Mouse (Mus musculus): Measurements from ENCODE around the gene Etfrf1. TPM values are rescaled to one million over a fixed set of nuclear protein-coding genes. Genes with fewer than 3 reads are reported as not detected.

The Etfrf1 gene
- total RNA-seq, 2 experiments from 2014 or later: 18.4 to 19.7 TPM

GRCm38 (mm10) chr6:145215826-145216225, 4.9 kb downstream of the Etfrf1 start:
- ATAC-seq (replicated peaks; ENCODE audit: poor library complexity, severe bottlenecking): no peak

GRCm38 (mm10) chr6:145224246-145224645, 13.3 kb downstream of the Etfrf1 start:
- ATAC-seq (replicated peaks; ENCODE audit: poor library complexity, severe bottlenecking): no peak

- no peak for ATAC-seq (replicated peaks; ENCODE audit: poor library complexity, severe bottlenecking)
Observed at GRCm38 (mm10) chr6:145226296-145226695, 15.4 kb downstream of the Etfrf1 start.

- no peak for ATAC-seq (replicated peaks; ENCODE audit: poor library complexity, severe bottlenecking)
Observed at GRCm38 (mm10) chr6:145234391-145234790, 23.5 kb downstream of the Etfrf1 start.

- ATAC-seq (replicated peaks; ENCODE audit: poor library complexity, severe bottlenecking): no peak
Observed at GRCm38 (mm10) chr6:145235367-145235766, 24.4 kb downstream of the Etfrf1 start.

- ATAC-seq (replicated peaks; ENCODE audit: poor library complexity, severe bottlenecking): no peak
Observed at GRCm38 (mm10) chr6:145237148-145237547, 26.2 kb downstream of the Etfrf1 start.

- ATAC-seq (replicated peaks; ENCODE audit: poor library complexity, severe bottlenecking): no peak
Observed at GRCm38 (mm10) chr6:145240285-145240684, 29.4 kb downstream of the Etfrf1 start.

GRCm38 (mm10) chr6:145242521-145242920, 31.6 kb downstream of the Etfrf1 start:
- ATAC-seq (replicated peaks; ENCODE audit: poor library complexity, severe bottlenecking): no peak

- ATAC-seq (replicated peaks; ENCODE audit: poor library complexity, severe bottlenecking): no peak
Observed at GRCm38 (mm10) chr6:145246841-145247240, 35.9 kb downstream of the Etfrf1 start.

GRCm38 (mm10) chr6:145247886-145248285, 37.0 kb downstream of the Etfrf1 start:
- no peak for ATAC-seq (replicated peaks; ENCODE audit: poor library complexity, severe bottlenecking)

GRCm38 (mm10) chr6:145249291-145250184, 38.6 kb downstream of the Etfrf1 start:
- ATAC-seq (replicated peaks; ENCODE audit: poor library complexity, severe bottlenecking): peak; percentile 38

GRCm38 (mm10) chr6:145250185-145250791, 39.4 kb downstream of the Etfrf1 start, which contains the start of gene Kras:
Kras (minus strand) TSS chr6:145250239.
- peak; percentile 91 for ATAC-seq (replicated peaks; ENCODE audit: poor library complexity, severe bottlenecking)

- no peak for ATAC-seq (replicated peaks; ENCODE audit: poor library complexity, severe bottlenecking)
Observed at GRCm38 (mm10) chr6:145250820-145251219, 39.9 kb downstream of the Etfrf1 start.

GRCm38 (mm10) chr6:145255952-145256700, 45.2 kb downstream of the Etfrf1 start:
- ATAC-seq (replicated peaks; ENCODE audit: poor library complexity, severe bottlenecking): no peak

GRCm38 (mm10) chr6:145256701-145257073, 45.8 kb downstream of the Etfrf1 start:
- ATAC-seq (replicated peaks; ENCODE audit: poor library complexity, severe bottlenecking): no peak

- ATAC-seq (replicated peaks; ENCODE audit: poor library complexity, severe bottlenecking): no peak
Observed at GRCm38 (mm10) chr6:145262314-145262713, 51.4 kb downstream of the Etfrf1 start.

Other genes starting within 250 kb of the Etfrf1 start
- gene Bcat1, start 134.9 kb upstream of the Etfrf1 start, total RNA-seq (2014; fragmentation: Nextera tagmentation): 0.52 TPM in 1 of 2 replicates, not detected in the other
- gene Bcat1, start 134.9 kb upstream of the Etfrf1 start, total RNA-seq (2017): 2.1 and 7.0 TPM in 2 replicates
- 64.7 and 94.7 TPM in 2 replicates for gene Lrmp, start 95.5 kb upstream of the Etfrf1 start, total RNA-seq (2014; fragmentation: Nextera tagmentation)
- 108 and 121 TPM in 2 replicates for gene Lrmp, start 95.5 kb upstream of the Etfrf1 start, total RNA-seq (2017)
- not detected in 2 replicates for gene Casc1, start 129 bp upstream of the Etfrf1 start, total RNA-seq (2014; fragmentation: Nextera tagmentation)
- 0.60 TPM in 1 of 2 replicates, not detected in the other for gene Casc1, start 129 bp upstream of the Etfrf1 start, total RNA-seq (2017)
- 23.1 and 47.7 TPM in 2 replicates for gene Kras, start 39.1 kb downstream of the Etfrf1 start, total RNA-seq (2014; fragmentation: Nextera tagmentation)
- 14.2 and 27.2 TPM in 2 replicates for gene Kras, start 39.1 kb downstream of the Etfrf1 start, total RNA-seq (2017)